Mouse (Mus musculus) thymus, adult 18-20 months (tissue): ENCODE results near the gene Cd48.
"Not testable (repeated sequence)": the region's sequence is repeated elsewhere in the genome, so short reads cannot be mapped to it uniquely, and the experiment has no call there.

ENCODE experiments used
- DNase-seq, 2 experiments: peaks; one replicate each; pipeline ENCODE4 v3.0.0; 2022; ENCODE audit warnings: mixed read lengths in 2 of 2

Gene Cd48

GRCm38 (mm10) chr1:171713736-171714135, 31.9 kb downstream of the Cd48 start:
- not testable (repeated sequence) for DNase-seq

GRCm38 (mm10) chr1:171715434-171715833, 33.6 kb downstream of the Cd48 start:
- DNase-seq, result no peak

- no peak for DNase-seq
Measured at GRCm38 (mm10) chr1:171716232-171716631, 34.4 kb downstream of the Cd48 start.

GRCm38 (mm10) chr1:171731195-171731594, 49.4 kb downstream of the Cd48 start:
- no peak for DNase-seq

GRCm38 (mm10) chr1:171734898-171735297, 53.1 kb downstream of the Cd48 start:
- DNase-seq, result no peak

GRCm38 (mm10) chr1:171748127-171748969, 66.5 kb downstream of the Cd48 start:
- no peak for DNase-seq
